Mouse (Mus musculus) myocyte (in vitro differentiated cells): ENCODE measurements around the gene Spns2. TPM values are rescaled to one million over a fixed set of nuclear protein-coding genes. Genes with fewer than 3 reads are reported as not detected.

Experiments
- H3K27me3 ChIP-seq: one replicate; pipeline ENCODE4 v1.6.1; 2011; ENCODE audit not compliant: control insufficient read depth, insufficient read depth, insufficient read length
- H3K36me3 ChIP-seq: one replicate; pipeline ENCODE4 v1.6.1; 2011; ENCODE audit not compliant: control insufficient read depth, insufficient read depth
- H3K4me2 ChIP-seq: one replicate; pipeline ENCODE4 v1.6.1; 2011; ENCODE audit warnings: low read depth, control low read depth
- H3K4me3 ChIP-seq: one replicate; pipeline ENCODE4 v1.5.1; 2011; ENCODE audit warnings: mild to moderate bottlenecking, control low read depth, moderate library complexity
- H3K79me2 ChIP-seq: one replicate; pipeline ENCODE4 v1.6.1; 2011; ENCODE audit not compliant: control insufficient read depth, insufficient read depth
- H3ac ChIP-seq: one replicate; pipeline ENCODE4 v1.6.1; 2011; ENCODE audit not compliant: control insufficient read depth, insufficient read length
- CEBPB ChIP-seq: IDR thresholded peaks from 2 replicates; pipeline ENCODE4 v1.6.1; 2011; ENCODE audit warnings: mild to moderate bottlenecking, moderate library complexity; ENCODE audit not compliant: poor library complexity, insufficient read depth, severe bottlenecking
- E2F4 ChIP-seq: IDR thresholded peaks from one replicate; pipeline ENCODE4 v1.6.1; 2011; ENCODE audit warnings: mild to moderate bottlenecking, control low read depth, moderate library complexity; ENCODE audit not compliant: insufficient read depth
- MAX ChIP-seq: IDR thresholded peaks from one replicate; pipeline ENCODE4 v1.6.1; 2011; ENCODE audit warnings: low read depth, mild to moderate bottlenecking, control low read depth
- MYOD1 ChIP-seq, 3 experiments: IDR thresholded peaks; one replicate each; pipeline ENCODE4 v1.6.1; 2011; ENCODE audit warnings: control low read depth in 2 of 3, low read depth in 2 of 3, mild to moderate bottlenecking in 2 of 3, moderate library complexity in 1 of 3; ENCODE audit not compliant: insufficient read length in 2 of 3, control insufficient read depth in 1 of 3
- MYOG ChIP-seq, 3 experiments: IDR thresholded peaks; one replicate each; pipeline ENCODE4 v1.6.1; 2011; ENCODE audit warnings: control low read depth in 2 of 3, low read depth in 2 of 3, mild to moderate bottlenecking in 2 of 3; ENCODE audit not compliant: insufficient read length in 2 of 3, control insufficient read depth in 1 of 3, insufficient read depth in 1 of 3
- POLR2A ChIP-seq: IDR thresholded peaks from one replicate; pipeline ENCODE4 v1.6.1; 2011; ENCODE audit warnings: low read depth, mild to moderate bottlenecking, control low read depth, moderate library complexity; ENCODE audit not compliant: insufficient read length
- POLR2AphosphoS2 ChIP-seq: IDR thresholded peaks from one replicate; pipeline ENCODE4 v1.6.1; 2011; ENCODE audit warnings: low read depth, control low read depth; ENCODE audit not compliant: insufficient read length
- REST ChIP-seq: IDR thresholded peaks from one replicate; pipeline ENCODE4 v1.6.1; 2011; ENCODE audit warnings: mild to moderate bottlenecking, control low read depth, moderate library complexity; ENCODE audit not compliant: insufficient read depth, insufficient read length
- SRF ChIP-seq: IDR thresholded peaks from one replicate; pipeline ENCODE4 v1.6.1; 2011; ENCODE audit warnings: low read depth; ENCODE audit not compliant: control insufficient read depth, insufficient read length
- TCF12 ChIP-seq: IDR thresholded peaks from one replicate; pipeline ENCODE4 v1.6.1; 2011; ENCODE audit warnings: mild to moderate bottlenecking, control low read depth; ENCODE audit not compliant: poor library complexity, insufficient read depth, severe bottlenecking
- TCF3 ChIP-seq: IDR thresholded peaks from one replicate; pipeline ENCODE4 v1.6.1; 2011; ENCODE audit warnings: low read depth, control low read depth; ENCODE audit not compliant: insufficient read length
- USF1 ChIP-seq: IDR thresholded peaks from one replicate; pipeline ENCODE4 v1.6.1; 2011; ENCODE audit warnings: low read depth, mild to moderate bottlenecking, control low read depth, moderate library complexity
- polyA plus RNA-seq: library from polyadenylated mRNA; unstranded; fragments of >200 nt; fragmentation: generic; extraction: Trizol; gene quantifications from one replicate; pipeline ENCODE4 v1.2.1, GENCODE M21; 2012; ENCODE audit warnings: missing spikeins

Gene Spns2
- polyA plus RNA-seq, 1 experiment: 0.10 TPM

- no peaks in the 10 kb centered on the region for H3K27me3 ChIP-seq
- no peak overlapping the region for H3K4me3 ChIP-seq
- TF ChIP-seq E2F4 (no peak), POLR2A (no peak), MYOD1 (IDR thresholded peaks at IDR 0.05; ENCODE audit: control insufficient read depth in 1 of 3, insufficient read length in 2 of 3, low read depth in 2 of 3) (no peak), TCF12 (no peak), REST (no peak), MAX (no peak), TCF3 (no peak), CEBPB (no peak), USF1 (no peak), SRF (no peak), POLR2AphosphoS2 (no peak), MYOG (IDR thresholded peaks at IDR 0.05; ENCODE audit: control insufficient read depth in 1 of 3, insufficient read depth in 1 of 3, insufficient read length in 2 of 3, low read depth in 2 of 3) (no peak)
- no peaks in the 10 kb centered on the region for H3K79me2 ChIP-seq
- H3K4me2 ChIP-seq: no peak overlapping the region
- H3ac ChIP-seq: no peak overlapping the region
- no peaks in the 10 kb centered on the region for H3K36me3 ChIP-seq
Measured at GRCm38 (mm10) chr11:72503501-72503921, 13.8 kb upstream of the Spns2 start.

- Histone ChIP-seq H3K36me3 (no peaks in the 10 kb centered on the region), H3K4me2 (no peak overlapping the region), H3K27me3 (no peaks in the 10 kb centered on the region), H3ac (no peak overlapping the region), H3K79me2 (no peaks in the 10 kb centered on the region), H3K4me3 (no peak overlapping the region)
- no peak for TF ChIP-seq SRF
- TF ChIP-seq E2F4: no peak
- no peak for TF ChIP-seq TCF3
- TF ChIP-seq USF1: no peak
- no peak for TF ChIP-seq MAX
- no peak for TF ChIP-seq CEBPB
- TF ChIP-seq TCF12: no peak
- TF ChIP-seq POLR2A: no peak
- no peak for TF ChIP-seq POLR2AphosphoS2
- TF ChIP-seq MYOD1 (IDR thresholded peaks at IDR 0.05; ENCODE audit: control insufficient read depth in 1 of 3, insufficient read length in 2 of 3, low read depth in 2 of 3): no peak
- TF ChIP-seq MYOG (IDR thresholded peaks at IDR 0.05; ENCODE audit: control insufficient read depth in 1 of 3, insufficient read depth in 1 of 3, insufficient read length in 2 of 3, low read depth in 2 of 3): no peak
- no peak for TF ChIP-seq REST
Measured at GRCm38 (mm10) chr11:72502236-72502635, 12.5 kb upstream of the Spns2 start.

DNA sequence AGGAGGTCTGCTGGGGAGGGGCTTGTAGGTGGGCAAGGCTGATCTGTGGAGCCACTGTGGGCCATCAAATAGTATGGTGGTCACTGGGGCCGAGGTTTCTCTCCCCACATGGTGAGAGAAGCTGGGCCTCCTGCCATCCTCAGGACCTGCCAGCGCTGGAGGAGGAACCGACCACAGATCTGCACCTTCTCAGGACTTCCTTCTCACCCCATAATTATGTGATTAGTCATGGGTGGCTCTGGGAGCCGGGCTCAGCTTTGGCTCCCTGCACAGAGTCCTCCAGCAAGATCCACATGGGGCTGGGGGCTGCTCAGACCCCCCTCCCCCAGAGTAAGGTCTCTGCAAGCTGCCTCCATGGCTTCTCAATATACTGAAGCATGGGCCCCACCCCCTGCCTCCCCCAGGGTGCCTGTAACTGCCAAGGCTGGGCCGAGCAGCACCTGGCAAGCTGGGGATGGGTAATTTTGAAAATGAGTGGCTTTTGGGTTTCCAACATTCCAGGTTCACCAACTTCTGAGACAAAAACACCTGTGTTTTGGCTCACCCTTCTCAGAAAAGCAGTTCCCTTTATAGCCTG lies 11.8 kb upstream of the Spns2 start:
- no peak overlapping the region for H3K4me3 ChIP-seq
- no peaks in the 10 kb centered on the region for H3K79me2 ChIP-seq
- H3K27me3 ChIP-seq: no peaks in the 10 kb centered on the region
- H3ac ChIP-seq: no peak overlapping the region
- H3K36me3 ChIP-seq: no peaks in the 10 kb centered on the region
- TF ChIP-seq POLR2A (no peak), MAX (no peak), POLR2AphosphoS2 (no peak), TCF3 (no peak), MYOD1 (IDR thresholded peaks at IDR 0.05; ENCODE audit: control insufficient read depth in 1 of 3, insufficient read length in 2 of 3, low read depth in 2 of 3) (no peak), E2F4 (no peak), USF1 (no peak), SRF (no peak), REST (no peak), MYOG (IDR thresholded peaks at IDR 0.05; ENCODE audit: control insufficient read depth in 1 of 3, insufficient read depth in 1 of 3, insufficient read length in 2 of 3, low read depth in 2 of 3) (no peak), CEBPB (no peak), TCF12 (no peak)
- H3K4me2 ChIP-seq: no peak overlapping the region

DNA sequence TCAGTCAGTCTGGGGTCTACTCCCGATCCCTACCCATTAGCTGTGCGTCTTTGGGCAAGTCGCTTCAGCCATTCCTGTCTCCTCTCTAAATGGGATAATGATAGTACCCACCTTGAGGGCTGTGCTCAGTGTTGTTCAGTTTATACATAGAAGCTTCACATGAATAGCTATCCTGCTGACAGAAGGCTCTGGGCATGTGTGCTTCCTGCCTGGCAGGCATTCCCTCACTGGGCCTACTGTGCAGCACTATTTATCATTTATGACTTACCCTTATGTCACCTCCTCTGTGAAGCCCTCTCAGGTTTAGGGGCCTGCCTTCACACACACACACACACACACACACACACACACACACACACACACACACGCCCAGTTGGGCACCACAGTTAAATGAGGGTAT lies 10.4 kb upstream of the Spns2 start:
- no peak for TF ChIP-seq USF1
- no peak for TF ChIP-seq MAX
- TF ChIP-seq SRF: no peak
- no peak for TF ChIP-seq E2F4
- TF ChIP-seq POLR2A: no peak
- no peak for TF ChIP-seq MYOG (IDR thresholded peaks at IDR 0.05; ENCODE audit: control insufficient read depth in 1 of 3, insufficient read depth in 1 of 3, insufficient read length in 2 of 3, low read depth in 2 of 3)
- no peak for TF ChIP-seq TCF12
- no peak for TF ChIP-seq REST
- TF ChIP-seq POLR2AphosphoS2: no peak
- no peak for TF ChIP-seq MYOD1 (IDR thresholded peaks at IDR 0.05; ENCODE audit: control insufficient read depth in 1 of 3, insufficient read length in 2 of 3, low read depth in 2 of 3)
- no peak for TF ChIP-seq CEBPB
- TF ChIP-seq TCF3: no peak
- Histone ChIP-seq H3K4me3 (no peak overlapping the region), H3K79me2 (no peaks in the 10 kb centered on the region), H3ac (no peak overlapping the region), H3K27me3 (no peaks in the 10 kb centered on the region), H3K4me2 (no peak overlapping the region), H3K36me3 (no peaks in the 10 kb centered on the region)

DNA sequence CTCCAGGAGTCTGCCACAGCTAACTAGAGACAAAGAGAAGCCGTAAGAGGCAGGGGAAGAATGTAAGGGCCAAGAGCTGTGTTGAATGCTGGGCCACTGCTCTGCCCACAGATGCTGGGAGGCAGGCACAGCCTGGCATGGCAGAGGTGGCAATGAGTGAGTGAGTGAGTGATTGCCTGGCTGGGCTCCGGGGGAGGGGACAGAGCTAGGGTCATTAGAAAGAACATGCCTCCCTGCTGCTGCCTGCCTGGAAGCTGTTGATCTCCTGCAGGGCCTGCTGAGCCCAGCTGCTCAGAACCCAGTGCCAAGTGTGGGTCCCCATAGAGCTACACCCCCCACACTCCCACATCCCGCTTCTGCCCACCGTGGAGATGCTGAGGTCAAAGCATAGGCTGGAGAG lies 7.7 kb upstream of the Spns2 start:
- TF ChIP-seq E2F4: no peak
- no peak for TF ChIP-seq SRF
- TF ChIP-seq POLR2A: no peak
- no peak for TF ChIP-seq TCF12
- TF ChIP-seq CEBPB: no peak
- no peak for TF ChIP-seq MYOD1 (IDR thresholded peaks at IDR 0.05; ENCODE audit: control insufficient read depth in 1 of 3, insufficient read length in 2 of 3, low read depth in 2 of 3)
- no peak overlapping the region for H3K4me3 ChIP-seq
- H3ac ChIP-seq: no peak overlapping the region
- H3K36me3 ChIP-seq: no peaks in the 10 kb centered on the region
- H3K27me3 ChIP-seq: no peaks in the 10 kb centered on the region
- no peaks in the 10 kb centered on the region for H3K79me2 ChIP-seq
- H3K4me2 ChIP-seq: no peak overlapping the region
